Mouse (Mus musculus): ENCODE results near the gene Igf1r.

- TF ChIP-seq CTCF (IDR thresholded peaks at IDR 0.05) = no peak
- TF ChIP-seq EP300 (IDR thresholded peaks at IDR 0.05) = no peak
These were observed 271.4 kb downstream of the Igf1r start for GRCm38 (mm10) chr7:68224006-68224405.
